Mouse (Mus musculus) spleen, postnatal 36 days (tissue): ENCODE data around the gene Strn.
"Not testable (repeated sequence)": the region's sequence is repeated elsewhere in the genome, so short reads cannot be mapped to it uniquely, and the experiment has no call there.

Source experiments
- DNase-seq, 2 experiments: peaks; one replicate each; pipeline ENCODE4 v3.0.0; 2022; ENCODE audit warnings: low spot score in 2 of 2, mixed read lengths in 1 of 2

Strn gene

GRCm38 (mm10) chr17:78710258-78710657, 26.7 kb downstream of the Strn start:
- no peak for DNase-seq

- no peak for DNase-seq
Measured at GRCm38 (mm10) chr17:78708422-78708821, 28.6 kb downstream of the Strn start.

GRCm38 (mm10) chr17:78702988-78703387, 34.0 kb downstream of the Strn start:
- DNase-seq = no peak

GRCm38 (mm10) chr17:78698965-78699364, 38.0 kb downstream of the Strn start:
- no peak for DNase-seq

GRCm38 (mm10) chr17:78697462-78697861, 39.5 kb downstream of the Strn start:
- no peak for DNase-seq

GRCm38 (mm10) chr17:78696922-78697321, 40.1 kb downstream of the Strn start:
- no peak for DNase-seq

- not testable (repeated sequence) for DNase-seq
Measured at GRCm38 (mm10) chr17:78689231-78689630, 47.8 kb downstream of the Strn start.

GRCm38 (mm10) chr17:78687971-78688370, 49.0 kb downstream of the Strn start:
- no peak for DNase-seq

GRCm38 (mm10) chr17:78685004-78685403, 52.0 kb downstream of the Strn start:
- DNase-seq = no peak

- DNase-seq = no peak
Measured at GRCm38 (mm10) chr17:78682351-78682750, 54.6 kb downstream of the Strn start.

GRCm38 (mm10) chr17:78679503-78679902, 57.5 kb downstream of the Strn start:
- no peak for DNase-seq

- no peak for DNase-seq
Measured at GRCm38 (mm10) chr17:78676813-78677212, 60.2 kb downstream of the Strn start.

GRCm38 (mm10) chr17:78664962-78665545, 71.9 kb downstream of the Strn start:
- no peak for DNase-seq

GRCm38 (mm10) chr17:78654841-78655240, 82.2 kb downstream of the Strn start:
- DNase-seq = no peak

GRCm38 (mm10) chr17:78643853-78644475, 93.0 kb downstream of the Strn start:
- DNase-seq = no peak

- DNase-seq = no peak
Measured at GRCm38 (mm10) chr17:78642259-78642658, 94.7 kb downstream of the Strn start.

- no peak for DNase-seq
Measured at GRCm38 (mm10) chr17:78640387-78640786, 96.6 kb downstream of the Strn start.

- no peak for DNase-seq
Measured at GRCm38 (mm10) chr17:78639099-78639498, 97.9 kb downstream of the Strn start.

GRCm38 (mm10) chr17:78637140-78637539, 99.9 kb downstream of the Strn start:
- no peak for DNase-seq

- DNase-seq = no peak
Measured at GRCm38 (mm10) chr17:78635616-78636015, 101.4 kb downstream of the Strn start.

- DNase-seq = no peak
Measured at GRCm38 (mm10) chr17:78624941-78625340, 112.1 kb downstream of the Strn start.

- DNase-seq = no peak
Measured at GRCm38 (mm10) chr17:78621863-78622262, 115.1 kb downstream of the Strn start.

- DNase-seq = no peak
Measured at GRCm38 (mm10) chr17:78620740-78621139, 116.3 kb downstream of the Strn start.

- no peak for DNase-seq
Measured at GRCm38 (mm10) chr17:78619981-78620380, 117.0 kb downstream of the Strn start.
